Mouse (Mus musculus): Measurements from ENCODE around the gene Cmss1.

DNA sequence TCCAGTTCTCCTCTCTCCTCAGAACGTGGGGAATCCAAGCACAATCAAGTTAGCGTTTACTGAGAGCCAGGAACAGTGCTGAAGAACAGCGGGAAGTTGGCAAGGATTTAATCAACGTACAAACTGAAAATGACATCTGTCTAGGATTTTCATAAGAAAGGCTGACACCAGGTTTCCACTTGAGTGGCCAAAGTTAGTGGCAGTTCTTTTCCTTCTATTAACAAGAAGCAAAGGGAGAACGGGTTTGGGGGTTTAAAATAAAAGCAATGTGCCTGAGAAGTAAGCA lies 266.1 kb downstream of the Cmss1 start:
- TF ChIP-seq GATA1 (IDR thresholded peaks at IDR 0.05; ENCODE audit: borderline replicate concordance, low read length) (no peak), FLI1 (IDR thresholded peaks at IDR 0.05; ENCODE audit: low read length) (no peak)

All from megakaryocyte, embryonic 14.5 days (primary cell).